Mouse (Mus musculus) E14TG2a.4 (cell line): ENCODE data around the gene Erich2.

Source experiments
- H3K27me3 ChIP-seq: 2 replicates; pipeline ENCODE4 v1.6.1; 2014; ENCODE audit warnings: low read length, control low read depth; ENCODE audit not compliant: insufficient read depth
- H3K36me3 ChIP-seq: 2 replicates; pipeline ENCODE4 v1.6.1; 2014; ENCODE audit warnings: low read length, control low read depth; ENCODE audit not compliant: insufficient read depth
- H3K4me1 ChIP-seq: replicated peaks from 2 replicates; pipeline ENCODE4 v1.6.1; 2014; ENCODE audit warnings: low read depth, low read length, control low read depth
- H3K4me3 ChIP-seq: replicated peaks from 2 replicates; pipeline ENCODE4 v1.5.1; 2014; ENCODE audit warnings: mild to moderate bottlenecking, low read length
- H3K9me3 ChIP-seq: 2 replicates; pipeline ENCODE4 v1.6.1; 2014; ENCODE audit warnings: low read length, control low read depth
- CTCF ChIP-seq: conservative IDR thresholded peaks from 2 replicates; pipeline ENCODE4 v1.5.1; 2014; ENCODE audit warnings: low read length
- NANOG ChIP-seq: IDR thresholded peaks from 2 replicates; pipeline ENCODE4 v1.6.1; 2014; ENCODE audit warnings: borderline replicate concordance, low read length, mixed read lengths
- POU5F1 ChIP-seq: IDR thresholded peaks from 2 replicates; pipeline ENCODE4 v1.6.1; 2014; ENCODE audit warnings: low read length, borderline replicate concordance

The Erich2 gene

GRCm38 (mm10) chr2:70564646-70565315, 56.2 kb downstream of the Erich2 start:
- no peak for TF ChIP-seq POU5F1
- Histone ChIP-seq H3K36me3 (peaks cover 12% of the 10 kb centered on the region; the same call in 1 of the 2 replicates), H3K4me3 (peak overlapping the region; percentile 82), H3K27me3 (peaks cover 97% of the 10 kb centered on the region), H3K4me1 (peaks cover 91% of the 10 kb centered on the region), H3K9me3 (no peaks in the 10 kb centered on the region)

DNA sequence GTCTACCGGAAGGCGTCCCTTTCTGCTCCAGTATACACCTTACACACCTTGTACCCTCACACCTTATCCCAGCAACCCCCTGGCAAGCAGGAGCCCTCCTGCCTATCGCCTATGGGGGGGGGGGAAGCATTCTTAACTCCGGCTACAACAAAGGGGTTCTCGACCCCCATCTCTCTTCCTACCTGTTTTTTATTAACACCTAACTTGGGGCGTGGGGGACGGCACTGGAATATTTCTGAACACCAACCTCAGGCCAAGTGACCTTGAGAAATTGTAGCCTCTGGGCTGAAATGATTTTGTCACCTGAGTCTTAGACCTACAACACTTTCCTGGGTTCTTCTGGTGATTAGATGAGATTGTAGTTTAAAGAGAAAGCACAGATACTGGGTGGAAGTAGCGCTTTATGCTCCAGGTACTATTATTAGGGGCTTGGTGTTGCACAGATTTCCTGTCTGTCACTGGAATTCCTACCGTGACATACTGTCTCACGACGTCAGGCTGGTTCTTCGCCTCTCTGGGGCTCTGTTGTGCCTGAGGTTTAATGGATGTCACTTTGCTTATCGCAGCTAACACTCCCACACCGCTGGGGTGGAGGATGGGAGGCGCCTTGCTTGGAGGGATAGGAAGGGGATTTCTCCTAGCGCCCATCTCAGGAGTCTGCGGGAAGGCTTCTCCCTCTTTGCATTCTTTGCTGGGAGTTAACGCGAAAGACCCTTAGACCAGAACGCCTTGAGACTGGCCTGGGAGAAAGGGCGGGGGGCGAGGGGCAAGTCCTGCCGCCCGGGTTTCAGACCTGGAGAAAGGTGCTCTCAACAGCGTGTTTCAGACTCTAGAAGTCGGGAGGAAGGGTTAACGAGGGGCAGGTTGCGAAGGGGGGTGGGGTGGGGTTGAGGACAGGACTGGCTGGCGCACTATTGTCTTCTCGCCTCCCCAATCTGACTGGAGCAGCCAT, 57.3 kb downstream of the Erich2 start:
- TF ChIP-seq POU5F1, result no peak
- no peak for TF ChIP-seq CTCF
- no peak for TF ChIP-seq NANOG
- Histone ChIP-seq H3K27me3 (peaks cover 93% of the 10 kb centered on the region), H3K9me3 (no peaks in the 10 kb centered on the region), H3K4me3 (peak overlapping the region; percentile 69), H3K4me1 (peaks cover 80% of the 10 kb centered on the region), H3K36me3 (peaks cover 17% of the 10 kb centered on the region)

DNA sequence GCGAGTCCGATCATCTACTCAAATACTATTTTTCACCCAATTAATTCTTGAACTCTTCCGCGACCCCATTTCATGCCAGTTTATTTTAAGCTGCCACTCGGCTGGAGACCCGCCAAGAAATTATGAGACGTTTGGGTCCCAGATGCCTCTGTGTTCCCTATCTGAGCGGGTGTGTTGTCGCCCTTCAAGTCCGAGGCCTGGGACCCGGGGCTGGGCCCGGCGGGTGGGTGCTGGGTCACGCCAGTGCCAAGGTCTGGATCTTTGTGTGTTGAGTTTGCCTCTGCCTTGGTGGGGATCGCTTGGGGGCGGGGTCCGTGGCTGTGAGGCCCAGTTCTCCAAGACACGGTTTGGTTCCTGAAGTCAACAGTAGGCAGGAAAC, 58.0 kb downstream of the Erich2 start:
- TF ChIP-seq CTCF (no peak), POU5F1 (no peak), NANOG (no peak)
- Histone ChIP-seq H3K9me3 (no peaks in the 10 kb centered on the region), H3K4me3 (peak overlapping the region; percentile 69), H3K36me3 (peaks cover 23% of the 10 kb centered on the region), H3K27me3 (peaks cover 95% of the 10 kb centered on the region), H3K4me1 (peaks cover 74% of the 10 kb centered on the region)

DNA sequence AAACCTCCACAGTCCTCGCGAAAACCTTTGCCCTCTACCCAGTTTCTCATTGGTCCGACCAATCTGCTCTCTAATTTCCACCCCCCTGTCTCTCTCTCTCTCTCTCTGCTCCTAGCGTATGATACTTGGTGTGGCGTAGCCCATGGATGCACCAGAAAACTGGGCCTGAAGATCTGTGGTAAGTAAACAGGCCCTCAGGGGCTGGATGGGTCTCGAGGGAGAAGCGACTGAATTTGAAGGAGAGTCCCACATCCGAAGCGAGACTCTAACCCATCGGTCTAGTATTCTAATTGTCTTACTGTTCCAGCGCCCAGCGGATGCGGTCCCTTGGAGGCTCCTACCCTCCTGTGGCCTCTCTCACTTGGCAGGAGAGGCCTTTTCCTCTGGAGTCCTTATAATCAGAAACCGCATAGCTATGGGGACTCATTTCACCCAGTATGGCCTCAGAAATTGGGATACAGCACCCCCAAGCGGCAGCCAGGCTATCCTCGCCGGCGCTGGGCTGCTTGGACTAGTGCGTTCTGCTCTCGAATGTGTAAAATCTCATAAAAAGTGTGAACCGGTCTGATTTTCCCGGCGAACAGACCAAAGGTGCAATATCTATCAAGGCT, 58.6 kb downstream of the Erich2 start:
- H3K4me1 ChIP-seq, result peaks cover 73% of the 10 kb centered on the region
- H3K36me3 ChIP-seq, result peaks cover 26% of the 10 kb centered on the region
- H3K4me3 ChIP-seq, result peak overlapping the region; percentile 69
- no peak for TF ChIP-seq NANOG
- peak; percentile 47 for TF ChIP-seq CTCF
- peaks cover 95% of the 10 kb centered on the region for H3K27me3 ChIP-seq
- no peaks in the 10 kb centered on the region for H3K9me3 ChIP-seq

DNA sequence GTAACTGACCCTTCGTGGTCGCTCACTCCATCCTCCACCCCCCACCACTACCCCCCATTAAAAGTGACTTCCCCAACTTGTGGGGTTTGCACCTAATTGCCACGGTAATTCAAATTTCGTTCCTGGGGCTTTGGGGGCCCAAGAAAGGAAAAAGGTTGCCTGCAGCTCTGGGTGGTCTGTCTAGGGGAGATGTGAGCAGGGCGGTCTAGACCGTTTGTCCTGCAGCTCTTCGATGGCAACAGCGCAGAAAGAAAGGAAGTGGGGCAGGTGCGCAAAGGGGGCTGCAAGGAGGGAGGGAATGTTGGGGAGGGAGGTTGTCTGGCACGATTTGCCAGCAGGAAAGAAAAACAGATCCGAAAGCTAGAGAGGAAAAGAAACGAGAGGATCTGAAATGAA, 59.1 kb downstream of the Erich2 start:
- TF ChIP-seq POU5F1 (no peak), NANOG (no peak), CTCF (no peak)
- Histone ChIP-seq H3K36me3 (peaks cover 31% of the 10 kb centered on the region), H3K9me3 (no peaks in the 10 kb centered on the region), H3K4me3 (peak overlapping the region; percentile 69), H3K27me3 (peaks cover 95% of the 10 kb centered on the region), H3K4me1 (peaks cover 77% of the 10 kb centered on the region)

DNA sequence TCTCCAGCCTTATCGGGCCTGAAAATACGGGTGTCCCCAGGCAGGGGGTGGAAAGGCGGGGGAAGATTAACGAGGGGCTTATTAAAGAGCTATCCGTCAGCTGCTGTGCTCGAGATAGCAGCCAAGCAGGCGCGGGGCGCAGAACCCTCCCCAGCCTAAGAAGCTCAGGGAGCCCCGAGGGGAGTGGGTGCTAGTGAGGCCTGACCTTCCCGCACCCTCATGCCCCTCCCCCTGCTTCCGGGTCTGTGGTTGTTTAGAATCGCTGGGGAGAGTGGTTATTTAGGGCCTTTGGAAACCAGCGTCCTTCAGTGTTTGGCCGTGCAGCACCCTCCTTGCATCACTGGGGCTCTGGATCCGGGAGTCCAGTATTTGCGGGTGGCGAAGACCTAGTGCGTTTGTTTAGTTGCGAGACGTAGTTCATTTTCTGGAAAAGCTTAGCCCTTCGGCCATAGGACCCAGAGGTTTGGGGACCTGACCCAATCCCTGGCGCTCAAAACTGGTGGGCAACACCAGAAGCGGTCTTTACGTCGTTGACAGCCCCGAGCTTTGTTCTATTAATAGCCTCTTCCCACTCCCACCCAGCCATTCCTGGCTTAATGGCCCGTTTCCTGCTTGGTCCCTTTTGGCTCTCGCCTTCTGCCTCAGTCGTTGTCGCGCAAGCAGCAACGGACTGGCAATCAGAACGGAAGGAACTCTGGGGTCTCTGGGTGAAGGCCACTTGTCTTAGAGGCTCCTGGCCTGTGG, 59.8 kb downstream of the Erich2 start:
- Histone ChIP-seq H3K9me3 (no peaks in the 10 kb centered on the region), H3K27me3 (peaks cover 94% of the 10 kb centered on the region), H3K4me3 (peak overlapping the region; percentile 69), H3K4me1 (peaks cover 70% of the 10 kb centered on the region), H3K36me3 (peaks cover 38% of the 10 kb centered on the region)
- TF ChIP-seq CTCF (no peak), NANOG (peak; percentile 65; the same call in 1 of the 2 replicates), POU5F1 (no peak)

DNA sequence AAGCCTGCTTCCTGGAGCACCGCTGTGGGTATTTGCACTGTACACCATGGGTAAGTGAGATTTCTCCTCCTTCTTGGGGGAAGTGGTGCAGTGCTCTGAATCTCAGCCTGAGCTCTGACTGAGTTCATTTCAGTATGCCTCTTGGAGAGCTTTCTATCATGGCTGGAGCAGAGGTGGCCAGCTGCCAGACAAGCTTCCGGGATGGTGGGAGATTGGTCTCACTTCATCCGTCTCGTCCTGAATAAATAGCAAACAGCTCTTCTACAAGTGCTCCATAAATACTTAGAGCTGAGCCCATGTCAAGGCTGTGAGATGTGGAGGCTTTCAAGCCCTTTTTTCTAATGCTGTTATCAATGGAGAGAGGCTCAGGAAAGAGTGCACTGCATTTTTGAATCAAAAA, 63.1 kb downstream of the Erich2 start:
- no peak overlapping the region for H3K4me3 ChIP-seq
- no peaks in the 10 kb centered on the region for H3K9me3 ChIP-seq
- peaks cover 55% of the 10 kb centered on the region for H3K36me3 ChIP-seq
- peaks cover 60% of the 10 kb centered on the region for H3K27me3 ChIP-seq
- H3K4me1 ChIP-seq, result peaks cover 40% of the 10 kb centered on the region
- no peak for TF ChIP-seq CTCF

- no peak overlapping the region for H3K4me3 ChIP-seq
- TF ChIP-seq NANOG (no peak), POU5F1 (no peak), CTCF (no peak)
- H3K4me1 ChIP-seq, result peaks cover 34% of the 10 kb centered on the region
- peaks cover 55% of the 10 kb centered on the region for H3K27me3 ChIP-seq
- H3K36me3 ChIP-seq, result peaks cover 60% of the 10 kb centered on the region
- H3K9me3 ChIP-seq, result no peaks in the 10 kb centered on the region
These were observed 63.6 kb downstream of the Erich2 start for GRCm38 (mm10) chr2:70572251-70572650.
